Mouse (Mus musculus) kidney, postnatal 14 days (tissue): ENCODE data around the gene Tshz2.

Source experiments
- DNase-seq: peaks from one replicate; pipeline ENCODE4 v3.0.0; 2022; ENCODE audit warnings: mixed read lengths

The Tshz2 gene

DNA sequence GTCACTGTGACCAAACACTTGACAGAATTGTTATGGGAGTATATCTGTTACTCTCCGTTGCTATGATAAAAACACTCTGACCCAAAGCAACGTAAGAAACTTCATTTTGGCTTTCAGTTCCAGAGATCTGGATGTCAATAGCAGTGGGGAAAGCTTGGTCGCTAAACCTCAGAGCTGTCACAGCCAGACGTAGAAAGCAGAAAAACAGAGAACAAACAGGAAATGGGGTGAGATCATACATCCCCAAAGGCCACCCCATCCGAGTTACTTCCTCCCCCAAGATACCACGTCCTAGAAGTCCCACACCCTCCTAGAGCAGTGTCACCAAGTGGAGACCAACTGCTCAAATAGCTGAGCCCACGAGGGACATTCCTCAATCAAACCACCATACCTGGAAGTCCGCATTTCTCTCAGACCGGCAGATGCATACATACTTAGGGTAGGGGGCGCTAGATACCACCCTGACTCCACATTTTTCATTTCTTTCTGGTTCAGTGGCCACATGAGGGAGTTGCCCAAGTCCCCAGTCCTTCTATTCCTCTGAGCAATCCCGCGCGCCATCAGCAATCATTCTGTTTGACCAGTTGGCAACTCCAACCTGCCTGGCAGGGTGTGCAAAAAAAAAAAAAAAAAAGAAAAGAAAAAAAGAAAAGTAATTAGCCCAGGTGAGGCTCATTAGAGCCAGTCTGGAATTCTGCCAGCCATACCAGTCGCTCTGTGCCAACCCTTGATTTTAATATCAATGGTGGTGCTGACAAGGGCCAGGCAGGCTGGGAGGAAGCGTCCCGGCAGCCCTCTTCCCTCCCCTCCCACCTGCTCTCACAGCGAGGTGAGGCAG lies 326.1 kb downstream of the Tshz2 start:
- no peak for DNase-seq

DNA sequence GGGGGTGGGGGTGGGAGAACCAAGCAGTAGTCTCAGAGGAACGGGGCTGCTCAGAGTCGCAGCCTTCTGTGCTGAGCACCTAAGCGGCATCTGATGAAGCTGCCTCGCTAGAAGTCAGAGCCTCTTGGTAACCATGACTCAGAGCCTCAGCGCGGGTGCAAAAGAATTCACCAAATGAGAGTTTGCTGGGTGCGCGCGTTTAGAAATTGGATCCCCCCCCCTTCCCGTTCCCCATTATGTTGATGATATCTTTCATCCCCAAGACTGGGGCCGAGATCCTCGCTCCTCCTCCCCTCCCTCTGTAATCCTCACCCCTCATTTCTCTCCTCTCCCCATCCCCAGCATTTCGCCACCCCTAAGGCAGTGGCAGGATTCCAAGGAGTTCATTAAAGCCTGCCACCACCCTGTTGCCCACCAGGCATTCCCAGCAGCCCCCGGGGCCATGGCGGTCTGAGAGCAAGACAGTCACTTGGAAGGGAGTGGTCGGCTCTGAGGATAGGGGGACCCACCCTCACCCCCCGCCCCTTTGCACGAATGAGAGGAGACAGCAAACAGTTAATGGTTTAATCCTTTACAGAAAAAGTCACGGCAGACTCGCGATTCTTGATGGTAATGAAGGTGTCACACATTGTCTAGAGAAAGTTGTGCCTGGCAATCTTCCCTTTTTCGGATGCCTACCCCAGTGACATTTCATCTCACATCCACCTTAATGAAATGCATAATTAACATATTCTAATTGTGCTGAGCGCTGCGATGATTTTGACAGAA lies 328.8 kb downstream of the Tshz2 start:
- DNase-seq: no peak

- no peak for DNase-seq
These were observed 329.4 kb downstream of the Tshz2 start for GRCm38 (mm10) chr2:169962231-169962600.

DNA sequence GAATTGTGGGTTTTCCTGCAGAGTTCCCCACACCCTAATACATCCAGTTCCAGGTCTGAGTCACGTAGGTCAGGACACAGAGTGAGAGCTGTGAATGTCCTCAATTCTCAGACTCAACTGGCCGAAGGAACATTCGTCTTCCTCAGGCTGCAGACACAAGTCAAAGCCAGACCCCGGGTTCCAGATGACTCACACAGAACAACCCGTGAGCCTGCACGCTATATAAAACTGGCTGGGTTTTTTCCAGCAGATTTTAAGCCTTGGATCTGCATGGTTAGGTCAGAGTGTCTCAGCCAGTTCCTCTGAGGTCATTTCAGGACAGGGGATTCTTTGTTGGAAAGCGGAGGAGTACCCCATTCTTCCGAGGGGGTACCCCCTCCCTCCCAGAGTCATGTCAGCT lies 330.0 kb downstream of the Tshz2 start:
- DNase-seq: peak; percentile 25

DNA sequence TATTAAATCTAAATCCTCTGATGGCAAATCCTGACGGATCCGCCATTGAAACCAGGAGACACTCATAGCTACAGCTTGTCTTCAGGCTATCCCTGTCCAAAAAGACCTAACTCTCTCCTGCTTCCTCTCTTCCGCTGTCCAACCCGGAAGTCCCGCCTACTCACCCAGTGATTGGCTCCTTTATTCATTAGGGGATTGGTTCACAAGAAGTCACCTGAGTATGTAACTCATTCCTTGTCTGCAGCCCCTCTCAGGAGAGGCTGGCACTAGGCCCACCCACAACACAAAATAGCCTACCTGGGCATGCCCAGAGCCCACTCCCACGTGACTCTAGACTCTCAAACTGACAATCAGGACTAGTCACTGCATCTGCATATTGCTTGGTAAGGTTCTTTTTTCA lies 337.7 kb downstream of the Tshz2 start:
- no peak for DNase-seq

GRCm38 (mm10) chr2:169982925-169983324 lies 350.1 kb downstream of the Tshz2 start:
- DNase-seq: no peak

- no peak for DNase-seq
These were observed 354.4 kb downstream of the Tshz2 start for GRCm38 (mm10) chr2:169987186-169987585.

- DNase-seq: no peak
These were observed 356.4 kb downstream of the Tshz2 start for GRCm38 (mm10) chr2:169989186-169989585.

- DNase-seq: no peak
These were observed 358.2 kb downstream of the Tshz2 start for GRCm38 (mm10) chr2:169990991-169991390.

DNA sequence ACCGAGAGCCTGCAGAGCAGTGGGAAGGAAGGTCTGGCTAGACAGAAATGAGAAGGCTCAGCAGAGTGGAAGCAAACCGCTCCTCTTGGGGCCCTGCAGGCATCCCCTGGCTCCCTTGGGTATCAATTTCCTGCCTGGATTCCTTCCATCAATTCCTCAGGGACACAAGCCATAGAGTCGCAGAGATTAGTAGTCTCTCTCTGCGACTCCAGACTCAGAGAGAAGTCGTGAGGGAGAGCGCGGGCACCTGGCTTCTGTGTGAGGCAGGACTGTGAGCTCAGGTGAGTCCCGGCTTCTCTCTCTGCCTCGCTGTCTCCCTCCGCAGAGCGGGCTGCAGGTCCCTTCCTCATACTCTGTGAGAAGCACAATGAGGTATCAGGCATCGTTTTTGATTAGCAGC lies 363.2 kb downstream of the Tshz2 start:
- peak; percentile 51 for DNase-seq

DNA sequence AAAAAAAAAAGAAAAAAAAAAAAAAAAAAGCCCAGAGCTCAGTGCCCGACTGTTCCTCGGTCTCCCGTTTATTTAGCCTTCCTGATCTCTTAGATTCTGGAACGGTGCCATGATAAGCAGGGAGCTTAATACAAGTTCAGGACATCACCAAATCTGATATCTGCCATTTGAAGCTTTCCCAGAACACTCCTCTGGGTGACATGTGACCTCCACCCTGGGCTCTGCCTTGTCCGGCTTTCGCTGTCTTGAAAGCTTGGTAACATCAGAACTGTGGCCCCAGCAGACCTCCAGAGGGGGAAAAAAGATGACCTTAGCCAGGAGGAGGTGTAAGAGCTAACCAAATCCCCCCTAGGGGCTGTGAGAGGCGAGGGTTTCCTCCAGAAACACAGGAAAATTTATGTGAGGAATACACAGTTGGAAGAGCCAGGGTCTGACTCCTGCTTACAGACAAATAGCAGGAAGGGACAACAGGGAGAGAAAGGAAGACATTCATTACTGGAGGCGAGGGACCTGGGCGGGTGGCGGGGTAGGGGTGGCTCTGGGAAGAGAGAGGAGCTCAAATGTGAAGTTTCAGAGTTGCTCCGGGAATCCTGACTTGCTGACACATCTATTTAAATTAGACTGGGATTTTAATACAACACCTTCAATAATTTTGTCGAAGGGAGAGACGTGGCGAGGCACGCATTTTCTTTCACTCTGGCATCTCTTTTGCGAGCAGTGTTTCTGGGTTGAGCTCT lies 363.9 kb downstream of the Tshz2 start:
- DNase-seq: peak; percentile 58

DNA sequence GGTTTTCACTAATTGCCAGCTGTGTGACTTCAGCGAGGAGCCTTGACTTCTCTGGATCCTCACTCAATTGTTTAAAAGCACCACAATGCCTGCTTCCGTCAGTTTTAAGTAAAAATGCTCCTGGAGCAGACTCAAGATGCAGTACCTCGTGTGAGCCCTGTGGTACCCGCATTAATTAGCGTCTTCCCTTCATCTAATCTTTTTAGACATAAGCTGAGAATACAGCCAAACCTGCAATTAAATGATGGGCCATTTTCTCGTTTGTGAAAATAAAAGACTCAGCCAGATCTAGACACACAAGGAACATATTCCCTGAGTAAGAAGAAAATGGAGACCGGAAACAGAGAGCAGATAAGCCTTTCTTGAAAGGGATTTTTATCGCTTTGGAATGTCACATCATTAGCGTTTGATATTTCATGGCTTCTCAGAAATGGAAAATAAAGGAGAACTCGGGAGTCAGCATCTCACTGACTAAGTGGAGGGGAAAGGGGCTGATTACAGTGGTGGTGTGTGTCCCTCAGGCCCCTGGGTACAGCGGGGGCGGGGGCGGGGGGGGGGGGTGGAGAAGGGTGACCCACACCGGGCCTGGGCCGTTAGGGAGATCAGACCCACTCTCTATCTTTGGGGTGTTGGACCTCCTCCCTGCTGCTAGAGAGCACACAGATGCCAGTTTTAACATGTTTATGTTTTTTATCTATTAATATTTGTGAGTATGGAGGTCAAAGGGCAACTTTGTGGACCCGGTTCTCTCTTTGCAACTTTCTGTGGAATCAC lies 364.6 kb downstream of the Tshz2 start:
- no peak for DNase-seq

DNA sequence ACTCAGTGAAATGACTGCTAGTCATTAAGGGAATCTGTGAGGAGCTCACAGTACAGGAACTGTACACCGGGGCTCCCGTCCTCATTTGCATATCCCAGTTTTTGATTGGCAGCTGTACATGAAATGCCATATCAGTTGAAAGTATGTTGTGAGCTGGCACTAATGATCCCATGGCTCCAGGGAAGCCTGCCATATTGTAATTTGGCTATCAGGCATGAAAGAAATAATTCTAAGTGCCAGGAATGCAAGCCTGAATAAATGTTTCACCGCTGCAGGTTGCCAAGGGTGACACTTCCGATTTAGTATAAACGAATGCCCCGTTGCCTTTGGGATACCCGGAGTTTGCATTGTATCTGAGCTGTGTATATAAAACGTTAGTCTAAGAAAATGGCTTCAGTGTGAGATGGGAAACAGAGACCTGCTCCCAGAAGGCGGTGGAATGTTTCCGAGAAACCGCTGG lies 366.1 kb downstream of the Tshz2 start:
- DNase-seq: peak; percentile 14

- peak; percentile 46 for DNase-seq
These were observed 370.0 kb downstream of the Tshz2 start for GRCm38 (mm10) chr2:170002594-170003504.

DNA sequence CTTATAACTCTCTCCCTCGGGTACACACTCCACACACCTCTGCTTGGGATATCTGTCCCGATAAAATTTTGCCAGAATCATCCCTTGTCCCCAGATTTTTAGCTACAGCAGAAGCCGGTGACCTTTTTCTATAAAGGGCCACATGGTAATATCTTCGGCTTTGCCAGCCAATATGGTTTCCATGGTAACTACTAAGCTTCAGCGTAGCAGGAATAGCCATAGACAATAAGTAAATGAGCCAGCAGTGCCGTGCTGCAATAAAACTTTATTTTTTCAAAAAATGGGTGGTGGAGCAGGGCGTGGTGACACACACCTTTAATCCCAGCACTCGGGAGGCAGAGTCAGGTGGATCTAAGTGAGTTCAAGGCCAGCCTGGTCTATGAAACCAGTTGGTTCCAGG lies 370.9 kb downstream of the Tshz2 start:
- no peak for DNase-seq

- no peak for DNase-seq
These were observed 374.0 kb downstream of the Tshz2 start for GRCm38 (mm10) chr2:170006829-170007228.

- DNase-seq: peak; percentile 33
These were observed 374.7 kb downstream of the Tshz2 start for GRCm38 (mm10) chr2:170007426-170007958.

DNA sequence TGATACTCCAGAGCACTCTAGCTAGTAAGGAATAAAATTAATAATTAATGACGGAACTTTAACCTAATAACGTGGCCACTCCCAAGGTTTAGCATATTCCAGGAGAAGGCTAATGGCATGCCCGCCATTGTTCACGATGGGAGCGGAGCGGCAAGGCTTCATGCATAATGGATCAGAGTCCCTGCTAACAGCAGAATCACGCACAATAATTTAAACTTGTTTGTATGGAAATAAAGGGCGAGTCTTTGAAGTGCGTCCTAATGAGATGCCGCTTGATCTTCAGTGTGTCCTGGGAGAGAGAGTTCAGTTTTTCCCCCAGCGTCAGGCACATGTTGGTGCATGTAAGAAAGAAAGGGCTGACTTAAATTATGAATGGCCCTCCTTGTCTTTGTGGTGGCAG lies 376.9 kb downstream of the Tshz2 start:
- DNase-seq: no peak

GRCm38 (mm10) chr2:170011858-170012257 lies 379.0 kb downstream of the Tshz2 start:
- no peak for DNase-seq

GRCm38 (mm10) chr2:170017302-170017701 lies 384.5 kb downstream of the Tshz2 start:
- no peak for DNase-seq

GRCm38 (mm10) chr2:170017926-170018325 lies 385.1 kb downstream of the Tshz2 start:
- DNase-seq: no peak
